Mouse (Mus musculus): ENCODE data around the gene D230025D16Rik. TPM values are rescaled to one million over a fixed set of nuclear protein-coding genes. Genes with fewer than 3 reads are reported as not detected.
"Not testable (repeated sequence)": the region's sequence is repeated elsewhere in the genome, so short reads cannot be mapped to it uniquely, and the experiment has no call there.

Gene D230025D16Rik
- total and polyA plus RNA-seq, 2 experiments from 2014 or later, result 25.5 to 40.7 TPM

DNA sequence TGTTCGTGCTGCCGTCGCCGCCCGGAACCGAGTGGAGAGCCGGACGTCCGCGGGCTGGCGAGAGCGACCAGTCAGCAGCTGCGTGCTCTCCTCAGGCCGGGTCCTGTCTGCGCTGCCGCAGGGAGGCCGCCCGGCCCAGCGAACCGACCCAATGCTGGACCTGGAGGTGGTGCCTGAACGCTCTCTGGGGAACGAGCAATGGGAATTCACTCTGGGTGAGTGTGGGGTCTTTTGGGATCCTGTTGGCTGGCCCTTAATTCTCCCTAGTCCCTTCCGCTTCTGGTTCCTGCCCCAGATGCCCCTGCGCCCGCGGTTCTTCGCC is 288 bp downstream of the D230025D16Rik start:
- Histone ChIP-seq H3K4me1 (ENCODE audit: insufficient read depth) (peaks cover 17% of the 10 kb centered on the region), H3K4me3 (ENCODE audit: low read depth, low read length) (peak overlapping the region; percentile 77), H3K27ac (ENCODE audit: low read depth, low read length) (peak overlapping the region; percentile 78), H3K9ac (peak overlapping the region; percentile 89), H3K36me3 (ENCODE audit: insufficient read depth) (no peaks in the 10 kb centered on the region), H3K27me3 (ENCODE audit: insufficient read depth, low read length) (no peaks in the 10 kb centered on the region), H3K9me3 (ENCODE audit: low read length) (no peaks in the 10 kb centered on the region), H3K4me2 (ENCODE audit: low read depth) (peak overlapping the region; percentile 82)
- whole genome bisulfite sequencing, result under 1% methylated on average over 27 of the region's 27 CpGs
- DNase-seq (no peak), ATAC-seq (peak; percentile 67; the same call in 1 of the 2 replicates)
- TF ChIP-seq CTCF (IDR thresholded peaks at IDR 0.05; ENCODE audit: low read depth), result no peak

DNA sequence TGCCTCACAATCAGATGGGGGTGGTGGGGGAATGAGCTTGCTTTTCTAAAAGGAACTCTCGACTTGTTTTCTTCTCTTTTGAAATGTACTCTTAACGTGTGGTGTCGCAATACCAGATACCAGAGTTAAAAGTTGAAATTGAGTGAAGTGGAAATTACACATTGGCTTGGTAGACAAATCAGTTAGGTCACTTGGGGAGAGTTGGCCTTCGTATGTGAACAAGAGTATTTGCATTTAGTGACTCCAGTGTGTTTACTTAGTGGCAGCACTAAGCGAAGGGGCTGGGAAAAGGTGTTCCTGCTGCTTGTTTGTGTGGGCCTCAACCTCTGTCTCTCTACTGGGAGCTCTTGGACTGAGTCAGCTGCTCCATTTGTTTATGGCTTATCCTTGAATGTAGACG is 972 bp downstream of the D230025D16Rik start:
- ATAC-seq (no peak), DNase-seq (no peak)
- Histone ChIP-seq H3K27me3 (ENCODE audit: insufficient read depth, low read length) (no peaks in the 10 kb centered on the region), H3K9me3 (ENCODE audit: low read length) (no peaks in the 10 kb centered on the region), H3K4me2 (ENCODE audit: low read depth) (peak overlapping the region; percentile 82), H3K9ac (peak overlapping the region; percentile 89), H3K36me3 (ENCODE audit: insufficient read depth) (no peaks in the 10 kb centered on the region), H3K4me1 (ENCODE audit: insufficient read depth) (peaks cover 17% of the 10 kb centered on the region), H3K27ac (ENCODE audit: low read depth, low read length) (no peak overlapping the region), H3K4me3 (ENCODE audit: low read depth, low read length) (peak overlapping the region; percentile 77)
- no peak for TF ChIP-seq CTCF (IDR thresholded peaks at IDR 0.05; ENCODE audit: low read depth)
- 37% methylated on average over 6 of the region's 6 CpGs for WGBS

DNA sequence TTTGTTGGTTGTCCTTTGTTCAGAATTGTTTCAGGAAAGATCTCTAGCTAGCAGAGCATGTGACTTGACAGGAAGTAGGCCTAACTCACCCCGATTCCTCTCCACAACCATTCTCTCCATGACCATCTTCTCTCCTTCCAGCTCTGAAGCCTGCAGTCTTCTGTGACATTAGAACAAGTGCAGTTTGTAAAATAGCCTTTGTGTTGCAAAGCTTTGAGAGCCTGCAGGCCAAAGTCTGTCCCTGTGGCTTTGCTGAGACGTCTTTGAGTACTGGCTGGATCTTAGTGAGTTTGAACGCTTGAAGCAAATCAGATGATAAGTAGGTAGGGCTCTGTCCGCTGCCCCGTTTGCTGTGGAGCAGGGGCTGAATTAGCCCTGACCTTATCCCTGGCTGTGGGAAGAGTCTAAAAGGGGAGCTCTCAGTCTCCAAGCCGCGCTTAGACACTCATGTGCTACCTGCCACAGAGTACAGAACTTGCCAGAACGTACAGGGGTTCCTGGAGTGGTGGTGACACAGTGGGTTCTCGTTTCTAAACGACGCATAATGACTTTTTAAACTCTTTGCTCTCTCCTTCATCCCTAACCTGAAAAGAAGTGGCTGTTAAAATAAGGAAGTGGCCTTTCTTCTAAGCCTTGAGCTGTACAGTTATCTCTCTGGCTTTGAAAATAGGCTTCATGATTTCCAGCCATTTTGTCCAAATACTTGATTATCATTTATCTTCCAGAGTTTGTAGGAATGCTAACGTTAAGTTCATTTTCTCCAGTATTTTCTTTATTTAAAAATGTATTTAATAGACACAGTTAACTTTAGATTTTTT is 6.8 kb downstream of the D230025D16Rik start:
- H3K9ac ChIP-seq, result no peak overlapping the region
- no peaks in the 10 kb centered on the region for H3K9me3 ChIP-seq (ENCODE audit: low read length)
- no peaks in the 10 kb centered on the region for H3K27me3 ChIP-seq (ENCODE audit: insufficient read depth, low read length)
- no peak overlapping the region for H3K27ac ChIP-seq (ENCODE audit: low read depth, low read length)
- H3K4me3 ChIP-seq (ENCODE audit: low read depth, low read length), result no peak overlapping the region
- H3K4me2 ChIP-seq (ENCODE audit: low read depth), result no peak overlapping the region
- WGBS, result 85% methylated on average over 12 of the region's 12 CpGs
- H3K36me3 ChIP-seq (ENCODE audit: insufficient read depth), result peaks cover 10% of the 10 kb centered on the region; the same call in 1 of the 2 replicates
- no peak for ATAC-seq
- no peak for DNase-seq
- TF ChIP-seq CTCF (IDR thresholded peaks at IDR 0.05; ENCODE audit: low read depth), result no peak
- H3K4me1 ChIP-seq (ENCODE audit: insufficient read depth), result no peaks in the 10 kb centered on the region

DNA sequence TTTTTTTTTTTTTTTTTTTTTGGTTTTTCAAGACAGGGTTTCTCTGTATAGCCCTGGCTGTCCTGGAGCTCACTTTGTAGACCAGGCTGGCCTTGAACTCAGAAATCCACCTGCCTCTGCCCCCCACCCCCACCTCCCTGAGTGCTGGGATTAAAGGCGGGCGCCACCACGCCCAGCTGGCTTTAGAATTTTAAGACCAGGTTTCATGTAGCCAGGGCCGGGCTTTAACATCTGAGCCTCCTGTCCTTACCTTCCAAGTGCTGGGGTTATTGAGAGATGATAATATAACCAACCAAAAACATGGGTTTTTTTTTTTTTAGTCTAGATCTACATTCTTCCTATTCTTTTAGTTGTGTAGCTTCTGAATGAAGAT is 7.4 kb downstream of the D230025D16Rik start:
- H3K27me3 ChIP-seq (ENCODE audit: insufficient read depth, low read length); H3K4me3 ChIP-seq (ENCODE audit: low read depth, low read length); H3K4me1 ChIP-seq (ENCODE audit: insufficient read depth); ATAC-seq; H3K9ac ChIP-seq; DNase-seq; H3K27ac ChIP-seq (ENCODE audit: low read depth, low read length); H3K4me2 ChIP-seq (ENCODE audit: low read depth); H3K9me3 ChIP-seq (ENCODE audit: low read length): not testable (repeated sequence)
- 95% methylated on average over 4 of the region's 4 CpGs for WGBS
- H3K36me3 ChIP-seq (ENCODE audit: insufficient read depth), result peaks cover 12% of the 10 kb centered on the region; the same call in 1 of the 2 replicates

DNA sequence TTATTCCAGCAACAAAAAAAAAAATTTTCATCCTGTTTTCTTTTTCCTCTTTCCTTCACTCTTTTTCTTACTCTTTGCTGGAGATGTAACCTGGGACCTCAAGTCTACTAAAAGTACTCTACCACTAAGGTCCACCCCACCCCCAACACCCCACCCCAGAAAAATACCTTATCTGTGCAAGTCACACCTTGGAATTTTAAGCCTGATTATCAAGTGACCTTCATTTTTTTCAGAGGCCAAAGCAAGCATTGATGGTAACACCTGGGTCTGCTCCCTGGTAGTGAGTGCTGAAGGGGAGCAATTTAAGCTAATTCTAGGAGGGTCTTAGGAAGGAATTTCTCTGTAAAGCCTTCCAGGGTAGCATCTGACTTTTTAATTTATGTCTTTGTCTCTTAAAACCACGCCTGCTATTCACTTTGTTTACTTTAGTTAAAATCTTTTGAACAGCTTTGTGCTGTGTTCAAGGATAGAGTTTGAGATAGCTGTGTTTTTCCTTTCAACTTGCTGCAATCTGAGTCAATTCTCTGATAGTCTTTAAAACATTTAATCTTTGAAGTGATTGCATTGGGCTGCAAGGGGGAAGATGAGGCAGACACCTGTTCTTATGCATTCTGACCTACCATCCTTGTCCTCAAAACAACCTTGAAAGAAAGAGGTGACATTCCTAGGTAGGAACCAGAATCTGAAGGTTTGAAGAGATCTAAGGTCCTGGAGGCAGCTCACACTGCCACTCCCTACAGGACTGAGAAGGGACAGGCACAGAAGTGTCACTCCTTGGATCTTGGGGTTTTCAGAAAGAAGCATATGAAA is 8.4 kb downstream of the D230025D16Rik start:
- 72% methylated on average over 1 of the region's 1 CpGs for WGBS

DNA sequence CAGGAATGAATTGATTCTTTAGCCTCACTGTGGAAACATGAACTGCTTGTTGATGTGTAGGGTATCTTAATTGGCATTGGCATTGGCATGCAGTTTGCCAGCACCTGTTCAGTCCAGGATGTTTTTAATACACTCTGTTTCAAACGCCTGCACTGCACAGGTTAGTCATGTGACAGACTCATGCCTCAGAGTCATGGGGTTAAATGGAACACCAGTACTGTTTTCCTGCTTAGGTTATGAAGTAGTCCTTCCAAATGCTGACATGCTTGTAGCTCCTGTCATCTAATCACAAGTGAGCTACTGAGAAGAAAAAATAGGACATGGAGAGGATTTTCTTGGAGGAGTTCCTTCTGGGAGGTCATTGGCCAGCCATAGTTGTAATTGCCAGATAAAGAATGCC is 10.3 kb downstream of the D230025D16Rik start:
- H3K4me3 ChIP-seq (ENCODE audit: low read depth, low read length), result no peak overlapping the region
- no peaks in the 10 kb centered on the region for H3K27me3 ChIP-seq (ENCODE audit: insufficient read depth, low read length)
- no peak overlapping the region for H3K9ac ChIP-seq
- H3K9me3 ChIP-seq (ENCODE audit: low read length), result no peaks in the 10 kb centered on the region
- peaks cover 19% of the 10 kb centered on the region for H3K36me3 ChIP-seq (ENCODE audit: insufficient read depth)
- WGBS, result 84% methylated on average over 1 of the region's 1 CpGs
- H3K27ac ChIP-seq (ENCODE audit: low read depth, low read length), result no peak overlapping the region
- H3K4me1 ChIP-seq (ENCODE audit: insufficient read depth), result no peaks in the 10 kb centered on the region
- TF ChIP-seq CTCF (IDR thresholded peaks at IDR 0.05; ENCODE audit: low read depth), result no peak
- H3K4me2 ChIP-seq (ENCODE audit: low read depth), result no peak overlapping the region
- ATAC-seq, result no peak
- DNase-seq, result no peak

More for the DNA sequence above, 8.4 kb downstream of the D230025D16Rik start:
- Histone ChIP-seq H3K4me1 (ENCODE audit: insufficient read depth) (no peaks in the 10 kb centered on the region), H3K4me3 (ENCODE audit: low read depth, low read length) (no peak overlapping the region), H3K9me3 (ENCODE audit: low read length) (no peaks in the 10 kb centered on the region), H3K27ac (ENCODE audit: low read depth, low read length) (no peak overlapping the region), H3K36me3 (ENCODE audit: insufficient read depth) (peaks cover 12% of the 10 kb centered on the region; the same call in 1 of the 2 replicates), H3K9ac (no peak overlapping the region), H3K4me2 (ENCODE audit: low read depth) (no peak overlapping the region), H3K27me3 (ENCODE audit: insufficient read depth, low read length) (no peaks in the 10 kb centered on the region)
- no peak for ATAC-seq
- no peak for TF ChIP-seq CTCF (IDR thresholded peaks at IDR 0.05; ENCODE audit: low read depth)
- DNase-seq, result no peak

Data from forebrain, postnatal 0 days (tissue).